Mouse (Mus musculus): ENCODE data around the gene Ccdc27. TPM values are rescaled to one million over a fixed set of nuclear protein-coding genes. Genes with fewer than 3 reads are reported as not detected.

Gene Ccdc27
- polyA plus RNA-seq, 1 experiment, result not detected

DNA sequence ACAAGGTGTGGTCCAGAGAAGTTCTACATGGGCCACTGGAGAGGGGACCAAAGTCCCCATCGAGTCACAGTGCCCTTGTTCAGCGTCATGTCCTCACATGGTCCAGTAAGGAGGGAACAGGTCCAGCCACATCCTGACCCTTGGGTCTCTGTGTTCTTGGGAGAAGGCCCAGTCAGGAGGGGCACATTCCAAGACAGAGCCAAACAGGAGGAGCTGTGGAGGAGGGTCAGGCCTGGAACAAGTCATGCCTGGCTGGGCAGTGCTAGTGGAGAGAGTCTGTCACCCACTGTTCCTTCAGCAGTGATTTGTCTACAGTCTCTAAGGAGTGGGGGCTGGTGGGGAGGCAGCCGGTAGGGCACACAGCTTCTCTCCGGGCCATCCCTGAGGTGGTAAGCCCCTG lies 20.1 kb downstream of the Ccdc27 start:
- WGBS, result 28% methylated on average over 4 of the region's 4 CpGs
- Histone ChIP-seq H3K4me1 (ENCODE audit: control insufficient read depth, insufficient read depth, low read length) (peaks cover 24% of the 10 kb centered on the region), H3K27me3 (replicated peaks; ENCODE audit: control insufficient read depth, insufficient read depth, low read length) (no peaks in the 10 kb centered on the region), H3K27ac (ENCODE audit: insufficient read depth, low read depth, low read length) (peak overlapping the region; percentile 53), H3K4me3 (ENCODE audit: insufficient read depth, low read depth, low read length) (no peak overlapping the region), H3K36me3 (ENCODE audit: control insufficient read depth, insufficient read depth, low read length) (no peaks in the 10 kb centered on the region; the same call in 1 of the 2 replicates)
- peak; percentile 96 for DNase-seq
- TF ChIP-seq POLR2A (IDR thresholded peaks at IDR 0.05; ENCODE audit: low read depth, low read length) (no peak), CTCF (conservative IDR thresholded peaks at IDR 0.05; ENCODE audit: insufficient read depth, insufficient read length, low read depth, low read length) (no peak)

DNA sequence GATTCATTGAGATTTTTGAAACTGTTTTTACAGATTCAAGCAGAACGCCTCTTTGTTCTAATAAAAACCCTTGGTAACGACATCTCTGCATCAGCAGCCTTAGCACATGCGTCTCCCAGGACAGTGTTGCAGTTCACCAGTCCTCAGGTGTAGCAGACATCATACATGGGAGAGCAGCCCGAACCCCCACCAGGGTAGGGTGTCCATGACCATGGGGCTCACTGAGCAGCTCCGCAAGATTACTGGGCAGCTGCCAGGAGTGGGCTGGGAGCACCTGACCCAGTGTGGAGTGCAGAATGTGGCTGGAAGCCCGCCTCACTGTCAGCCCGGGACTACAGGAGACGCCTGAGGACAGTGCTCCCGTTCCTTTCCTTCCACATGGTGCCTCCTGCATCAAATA lies 21.0 kb downstream of the Ccdc27 start:
- WGBS, result 52% methylated on average over 9 of the region's 9 CpGs
- H3K27me3 ChIP-seq (replicated peaks; ENCODE audit: control insufficient read depth, insufficient read depth, low read length), result no peaks in the 10 kb centered on the region
- H3K36me3 ChIP-seq (ENCODE audit: control insufficient read depth, insufficient read depth, low read length), result no peaks in the 10 kb centered on the region; the same call in 1 of the 2 replicates
- no peak for TF ChIP-seq CTCF (conservative IDR thresholded peaks at IDR 0.05; ENCODE audit: insufficient read depth, insufficient read length, low read depth, low read length)
- peak; percentile 17 for TF ChIP-seq POLR2A (IDR thresholded peaks at IDR 0.05; ENCODE audit: low read depth, low read length)
- peaks cover 22% of the 10 kb centered on the region for H3K4me1 ChIP-seq (ENCODE audit: control insufficient read depth, insufficient read depth, low read length)
- no peak overlapping the region for H3K4me3 ChIP-seq (ENCODE audit: insufficient read depth, low read depth, low read length)
- DNase-seq, result peak; percentile 69
- peak overlapping the region; percentile 53 for H3K27ac ChIP-seq (ENCODE audit: insufficient read depth, low read depth, low read length)

DNA sequence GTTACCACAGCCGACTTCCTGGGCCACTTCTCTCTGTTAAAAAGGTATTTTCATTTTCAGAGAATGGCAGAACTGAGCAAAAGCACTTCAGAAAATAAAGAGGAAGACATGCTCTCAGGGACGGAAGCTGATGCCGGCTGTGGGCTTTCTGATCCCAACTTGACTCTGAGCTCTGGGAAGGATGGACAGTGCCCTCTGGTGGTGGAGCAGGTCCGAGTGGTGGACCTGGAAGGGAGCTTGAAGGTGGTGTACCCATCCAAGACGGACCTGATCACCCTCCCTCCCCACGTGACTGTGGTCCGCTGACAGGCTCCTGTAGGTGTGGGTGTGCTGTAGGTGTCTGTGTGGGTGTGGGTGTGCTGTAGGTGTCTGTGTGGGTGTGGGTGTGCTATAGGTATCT lies 22.9 kb downstream of the Ccdc27 start:
- 42% methylated on average over 7 of the region's 7 CpGs for WGBS
- no peak for TF ChIP-seq POLR2A (IDR thresholded peaks at IDR 0.05; ENCODE audit: low read depth, low read length)
- TF ChIP-seq CTCF (conservative IDR thresholded peaks at IDR 0.05; ENCODE audit: insufficient read depth, insufficient read length, low read depth, low read length), result peak; percentile 77
- Histone ChIP-seq H3K4me3 (ENCODE audit: insufficient read depth, low read depth, low read length) (no peak overlapping the region), H3K36me3 (ENCODE audit: control insufficient read depth, insufficient read depth, low read length) (no peaks in the 10 kb centered on the region; the same call in 1 of the 2 replicates), H3K27me3 (replicated peaks; ENCODE audit: control insufficient read depth, insufficient read depth, low read length) (no peaks in the 10 kb centered on the region), H3K4me1 (ENCODE audit: control insufficient read depth, insufficient read depth, low read length) (peaks cover 22% of the 10 kb centered on the region), H3K27ac (ENCODE audit: insufficient read depth, low read depth, low read length) (no peak overlapping the region)
- DNase-seq, result peak; percentile 81

DNA sequence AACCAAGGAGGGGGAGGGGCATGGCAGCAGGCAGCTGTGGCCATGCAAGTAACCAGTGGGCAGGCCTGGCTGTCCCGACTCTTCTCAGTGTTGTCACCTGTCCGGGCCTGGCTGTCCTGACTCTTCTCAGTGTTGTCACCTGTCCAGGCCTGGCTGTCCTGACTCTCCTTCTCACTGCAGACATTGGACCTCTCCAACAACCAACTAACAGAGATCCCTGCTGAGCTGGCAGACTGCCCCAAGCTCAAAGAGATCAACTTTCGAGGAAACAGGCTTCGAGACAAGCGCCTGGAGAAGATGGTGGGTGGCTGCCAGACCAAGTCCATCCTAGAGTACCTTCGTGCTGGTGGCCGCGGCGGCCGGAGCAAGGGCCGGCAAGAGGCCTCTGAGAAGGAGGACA lies 27.0 kb downstream of the Ccdc27 start:
- H3K4me3 ChIP-seq (ENCODE audit: insufficient read depth, low read depth, low read length), result no peak overlapping the region
- WGBS, result 68% methylated on average over 11 of the region's 11 CpGs
- H3K4me1 ChIP-seq (ENCODE audit: control insufficient read depth, insufficient read depth, low read length), result peaks cover 8% of the 10 kb centered on the region; the same call in 1 of the 2 replicates
- peak; percentile 76 for DNase-seq
- H3K27ac ChIP-seq (ENCODE audit: insufficient read depth, low read depth, low read length), result no peak overlapping the region
- no peaks in the 10 kb centered on the region for H3K27me3 ChIP-seq (replicated peaks; ENCODE audit: control insufficient read depth, insufficient read depth, low read length)
- H3K36me3 ChIP-seq (ENCODE audit: control insufficient read depth, insufficient read depth, low read length), result no peaks in the 10 kb centered on the region
- TF ChIP-seq POLR2A (IDR thresholded peaks at IDR 0.05; ENCODE audit: low read depth, low read length), result no peak
- no peak for TF ChIP-seq CTCF (conservative IDR thresholded peaks at IDR 0.05; ENCODE audit: insufficient read depth, insufficient read length, low read depth, low read length)

DNA sequence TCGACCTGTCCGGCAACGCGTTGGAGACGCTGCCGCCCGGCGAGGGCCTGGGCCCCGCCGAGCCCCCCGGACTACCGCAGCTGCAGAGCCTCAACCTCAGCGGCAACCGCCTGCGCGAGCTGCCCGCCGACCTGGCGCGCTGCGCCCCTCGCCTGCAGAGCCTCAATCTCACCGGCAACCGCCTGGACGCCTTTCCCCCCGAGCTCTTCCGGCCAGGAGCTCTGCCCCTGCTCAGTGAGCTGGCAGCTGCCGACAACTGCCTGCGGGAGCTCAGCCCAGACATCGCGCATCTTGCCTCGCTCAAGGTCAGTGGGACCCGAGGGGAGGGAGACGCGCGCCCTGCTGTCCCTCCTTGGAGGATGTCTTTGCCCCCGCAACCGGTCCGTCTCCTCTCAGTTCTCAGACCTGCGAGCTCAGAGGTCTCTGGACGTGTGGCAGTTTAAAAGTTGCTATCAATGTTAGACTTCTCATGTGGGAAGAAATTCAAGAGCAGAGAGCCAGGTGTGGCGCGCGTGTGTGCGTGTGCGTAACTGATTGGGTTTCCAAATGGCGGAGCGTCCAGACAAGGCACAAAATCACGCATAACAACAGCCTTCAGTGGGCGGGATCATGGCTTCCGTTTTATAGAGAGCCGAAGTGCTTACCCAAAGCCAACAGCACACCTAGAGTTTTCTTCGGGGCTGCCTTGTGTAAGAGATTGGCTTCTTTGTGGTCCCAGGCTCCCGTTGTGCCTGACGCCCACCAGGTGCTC lies 30.2 kb downstream of the Ccdc27 start:
- no peak overlapping the region for H3K27ac ChIP-seq (ENCODE audit: insufficient read depth, low read depth, low read length)
- H3K36me3 ChIP-seq (ENCODE audit: control insufficient read depth, insufficient read depth, low read length), result no peaks in the 10 kb centered on the region
- peaks cover 8% of the 10 kb centered on the region; the same call in 1 of the 2 replicates for H3K4me1 ChIP-seq (ENCODE audit: control insufficient read depth, insufficient read depth, low read length)
- no peak for DNase-seq
- TF ChIP-seq POLR2A (IDR thresholded peaks at IDR 0.05; ENCODE audit: low read depth, low read length) (no peak), CTCF (conservative IDR thresholded peaks at IDR 0.05; ENCODE audit: insufficient read depth, insufficient read length, low read depth, low read length) (no peak)
- 1% methylated on average over 55 of the region's 55 CpGs for WGBS
- H3K27me3 ChIP-seq (replicated peaks; ENCODE audit: control insufficient read depth, insufficient read depth, low read length), result no peaks in the 10 kb centered on the region
- H3K4me3 ChIP-seq (ENCODE audit: insufficient read depth, low read depth, low read length), result peak overlapping the region; percentile 74

DNA sequence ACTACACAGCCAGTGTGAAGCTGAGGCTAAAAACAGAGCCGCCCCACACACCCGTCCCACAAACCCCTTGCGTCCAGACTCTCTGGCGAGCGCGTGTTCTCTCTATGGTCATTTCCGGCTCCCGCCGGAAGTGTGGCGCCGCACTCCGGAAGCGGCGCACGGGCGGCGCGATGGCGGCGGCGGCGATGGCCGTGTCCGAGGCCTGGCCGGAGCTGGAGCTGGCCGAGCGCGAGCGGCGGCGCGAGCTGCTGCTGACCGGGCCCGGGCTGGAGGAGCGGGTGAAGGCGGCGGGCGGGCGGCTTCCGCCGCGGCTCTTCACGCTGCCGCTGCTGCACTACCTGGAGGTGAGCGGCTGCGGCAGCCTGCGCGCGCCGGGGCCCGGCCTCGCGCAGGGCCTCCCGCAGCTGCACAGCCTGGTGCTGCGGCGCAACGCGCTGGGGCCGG lies 30.8 kb downstream of the Ccdc27 start, which contains the start of gene Lrrc47:
Gene Lrrc47 (plus strand): TSS at position 86 of the 444 bp plus-strand sequence.
- H3K27ac ChIP-seq (ENCODE audit: insufficient read depth, low read depth, low read length), result peak within 1 kb of the TSS; percentile 41

DNA sequence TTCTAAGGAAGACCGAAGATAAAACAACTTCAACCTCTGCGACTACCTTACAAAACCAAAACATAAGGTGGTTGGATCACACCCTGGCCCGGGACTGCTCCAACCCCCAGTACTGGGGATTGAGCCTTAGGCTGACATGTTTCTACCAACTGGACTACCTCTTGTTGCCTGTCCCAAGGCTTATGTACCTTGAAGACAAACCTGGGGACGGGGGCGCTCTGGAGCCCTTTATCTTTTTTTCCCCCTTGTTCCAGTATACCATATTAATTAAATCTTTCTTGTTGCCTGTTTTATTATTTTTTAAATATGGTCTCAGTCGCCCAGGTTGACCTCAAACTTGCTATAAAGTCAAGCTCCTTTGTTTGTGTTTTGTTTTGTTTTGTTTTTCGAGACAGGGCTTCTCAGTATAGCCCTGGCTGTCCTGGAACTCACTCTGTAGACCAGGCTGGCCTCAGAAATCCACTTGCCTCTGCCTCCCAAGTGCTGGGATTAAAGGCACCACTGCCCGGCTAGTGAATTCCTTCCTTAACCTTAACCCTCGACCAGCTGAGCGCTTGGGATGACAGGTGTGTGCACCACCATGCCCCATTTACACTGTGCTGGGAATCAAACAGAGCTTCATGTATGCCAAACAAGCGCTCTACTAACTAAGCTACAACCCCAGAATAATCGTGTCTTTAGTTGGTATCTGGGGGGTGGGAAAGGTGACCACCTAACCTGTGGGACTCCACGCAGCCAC lies 31.4 kb downstream of the Ccdc27 start:
- WGBS, result 30% methylated on average over 13 of the region's 13 CpGs
- TF ChIP-seq POLR2A (IDR thresholded peaks at IDR 0.05; ENCODE audit: low read depth, low read length) (no peak), CTCF (conservative IDR thresholded peaks at IDR 0.05; ENCODE audit: insufficient read depth, insufficient read length, low read depth, low read length) (no peak)
- H3K36me3 ChIP-seq (ENCODE audit: control insufficient read depth, insufficient read depth, low read length), result no peaks in the 10 kb centered on the region
- H3K4me3 ChIP-seq (ENCODE audit: insufficient read depth, low read depth, low read length), result peak overlapping the region; percentile 74
- DNase-seq, result no peak
- peak overlapping the region; percentile 41 for H3K27ac ChIP-seq (ENCODE audit: insufficient read depth, low read depth, low read length)
- no peaks in the 10 kb centered on the region for H3K27me3 ChIP-seq (replicated peaks; ENCODE audit: control insufficient read depth, insufficient read depth, low read length)
- H3K4me1 ChIP-seq (ENCODE audit: control insufficient read depth, insufficient read depth, low read length), result peaks cover 8% of the 10 kb centered on the region; the same call in 1 of the 2 replicates

More for the DNA sequence above, 30.8 kb downstream of the Ccdc27 start, which contains the start of gene Lrrc47:
- no peak for TF ChIP-seq POLR2A (IDR thresholded peaks at IDR 0.05; ENCODE audit: low read depth, low read length)
- TF ChIP-seq CTCF (conservative IDR thresholded peaks at IDR 0.05; ENCODE audit: insufficient read depth, insufficient read length, low read depth, low read length), result no peak
- peaks cover 8% of the 10 kb centered on the region; the same call in 1 of the 2 replicates for H3K4me1 ChIP-seq (ENCODE audit: control insufficient read depth, insufficient read depth, low read length)
- no peaks in the 10 kb centered on the region for H3K27me3 ChIP-seq (replicated peaks; ENCODE audit: control insufficient read depth, insufficient read depth, low read length)
- H3K4me3 ChIP-seq (ENCODE audit: insufficient read depth, low read depth, low read length), result peak within 1 kb of the TSS; percentile 74
- WGBS, result 1% methylated on average over 59 of the region's 59 CpGs
- DNase-seq, result peak; percentile 91
- no peaks in the 10 kb centered on the region for H3K36me3 ChIP-seq (ENCODE audit: control insufficient read depth, insufficient read depth, low read length)
